Mouse (Mus musculus) frontal cortex, adult (tissue): ENCODE data around the gene Skap2.
A peak's percentile ranks its signal among the peaks of the same experiment; 100 is the strongest.

Source experiments
- ATAC-seq: cut with Nextera tagmentation; 2 replicates; pipeline ENCODE4 v1.9.2; 2017; ENCODE audit warnings: mild to moderate bottlenecking, moderate library complexity, mixed read lengths; ENCODE audit not compliant: low TSS enrichment

Gene Skap2

GRCm38 (mm10) chr6:51849561-51849960 lies 162.8 kb downstream of the Skap2 start:
- peak; percentile 50 for ATAC-seq

- ATAC-seq: no peak
These were observed 168.2 kb downstream of the Skap2 start for GRCm38 (mm10) chr6:51844106-51844505.

GRCm38 (mm10) chr6:51843081-51843480 lies 169.3 kb downstream of the Skap2 start:
- no peak for ATAC-seq

- no peak for ATAC-seq
These were observed 174.2 kb downstream of the Skap2 start for GRCm38 (mm10) chr6:51838177-51838576.

- ATAC-seq: peak; percentile 81
These were observed 179.0 kb downstream of the Skap2 start for GRCm38 (mm10) chr6:51833362-51833761.

GRCm38 (mm10) chr6:51825621-51826021 lies 186.7 kb downstream of the Skap2 start:
- no peak for ATAC-seq

- ATAC-seq: no peak
These were observed 188.1 kb downstream of the Skap2 start for GRCm38 (mm10) chr6:51824136-51824830.

GRCm38 (mm10) chr6:51822049-51822448 lies 190.3 kb downstream of the Skap2 start:
- no peak for ATAC-seq

GRCm38 (mm10) chr6:51820853-51821252 lies 191.5 kb downstream of the Skap2 start:
- no peak for ATAC-seq

- ATAC-seq: no peak
These were observed 195.3 kb downstream of the Skap2 start for GRCm38 (mm10) chr6:51816892-51817621.

- no peak for ATAC-seq
These were observed 201.4 kb downstream of the Skap2 start for GRCm38 (mm10) chr6:51810906-51811305.

GRCm38 (mm10) chr6:51809164-51809824 lies 203.1 kb downstream of the Skap2 start:
- ATAC-seq: no peak

GRCm38 (mm10) chr6:51808011-51808410 lies 204.3 kb downstream of the Skap2 start:
- no peak for ATAC-seq
